28 mouse cellular contexts compared by ENCODE assay signal in genomic region chr12:79404494-79404893, GRCm38 (mm10).
"Had no signal": no experiment of that assay in that cellular context is flagged by ENCODE, and none has a peak within 500 bp of the region (broad histone marks: within the 10 kb centered on the region; RNA-seq: fewer than 3 reads in every experiment).

No protein-coding gene starts in this region.

- H3K9me3 ChIP-seq: embryonic facial prominence, embryonic 10.5 days; embryonic facial prominence, embryonic 12.5 days; embryonic facial prominence, embryonic 13.5 days; embryonic facial prominence, embryonic 15.5 days; forebrain, embryonic 10.5 days; forebrain, embryonic 12.5 days; forebrain, embryonic 13.5 days; forebrain, embryonic 15.5 days had no signal

- ATAC-seq: forebrain, embryonic 13.5 days; forebrain, embryonic 14.5 days; forebrain, embryonic 15.5 days; forebrain, embryonic 16.5 days; forebrain, postnatal 0 days had no signal

- H3K4me3 ChIP-seq: embryonic facial prominence, embryonic 10.5 days; embryonic facial prominence, embryonic 12.5 days; embryonic facial prominence, embryonic 13.5 days; embryonic facial prominence, embryonic 15.5 days; erythroblast, embryonic 14.5 days; forebrain, embryonic 10.5 days; forebrain, embryonic 12.5 days; forebrain, embryonic 13.5 days; forebrain, embryonic 15.5 days; gastrocnemius, adult 2 months; heart, adult 2 months had no signal

- H3K4me2 ChIP-seq: embryonic facial prominence, embryonic 12.5 days; embryonic facial prominence, embryonic 13.5 days; embryonic facial prominence, embryonic 15.5 days; forebrain, embryonic 12.5 days; forebrain, embryonic 13.5 days; forebrain, embryonic 15.5 days had no signal

- H3K27ac ChIP-seq: embryonic facial prominence, embryonic 10.5 days; embryonic facial prominence, embryonic 12.5 days; embryonic facial prominence, embryonic 13.5 days; embryonic facial prominence, embryonic 15.5 days; forebrain, embryonic 10.5 days; forebrain, embryonic 12.5 days; forebrain, embryonic 13.5 days; forebrain, embryonic 15.5 days; gastrocnemius, adult 2 months; heart, adult 2 months had no signal

- H3K36me3 ChIP-seq: embryonic facial prominence, embryonic 10.5 days; embryonic facial prominence, embryonic 12.5 days; embryonic facial prominence, embryonic 13.5 days; embryonic facial prominence, embryonic 15.5 days; forebrain, embryonic 10.5 days; forebrain, embryonic 12.5 days; forebrain, embryonic 15.5 days had no signal

- H3K4me1 ChIP-seq: embryonic facial prominence, embryonic 15.5 days; forebrain, embryonic 13.5 days; forebrain, embryonic 15.5 days had no signal

- H3K9ac ChIP-seq: embryonic facial prominence, embryonic 12.5 days; embryonic facial prominence, embryonic 13.5 days; embryonic facial prominence, embryonic 15.5 days; forebrain, embryonic 12.5 days; forebrain, embryonic 13.5 days; forebrain, embryonic 15.5 days; forebrain, postnatal 0 days had no signal

- DNase-seq: cerebellum, adult 8-10 months; cerebellum, adult 9-10 months; cerebellum, adult 9-11 months; cerebellum, postnatal 10 days; cerebellum, postnatal 14 days; cerebellum, postnatal 25 days; cerebellum, postnatal 36 days; embryo, embryonic 11 days; forebrain, postnatal 0 days; gastrocnemius, adult 2 months; gastrocnemius, postnatal 10 days; gastrocnemius, postnatal 14 days; gastrocnemius, postnatal 25 days; gastrocnemius, postnatal 36 days; heart, adult 11 months; heart, adult 18-20 months; heart, adult 2 months had no signal

- H3K27me3 ChIP-seq: embryonic facial prominence, embryonic 12.5 days; embryonic facial prominence, embryonic 13.5 days; embryonic facial prominence, embryonic 15.5 days; forebrain, embryonic 12.5 days; forebrain, embryonic 13.5 days; forebrain, embryonic 15.5 days had no signal
